Mouse (Mus musculus) bone marrow macrophage, adult 2 months (primary cell): Measurements from ENCODE around the gene Rbpj.

Experiments used
- CTCF ChIP-seq: IDR thresholded peaks from 2 replicates; pipeline ENCODE4 v1.5.1; 2012; ENCODE audit warnings: low read depth, mild to moderate bottlenecking, low read length, moderate library complexity
- POLR2A ChIP-seq: IDR thresholded peaks from 2 replicates; pipeline ENCODE4 v1.6.1; 2012; ENCODE audit warnings: mild to moderate bottlenecking, low read depth, low read length, borderline replicate concordance

DNA sequence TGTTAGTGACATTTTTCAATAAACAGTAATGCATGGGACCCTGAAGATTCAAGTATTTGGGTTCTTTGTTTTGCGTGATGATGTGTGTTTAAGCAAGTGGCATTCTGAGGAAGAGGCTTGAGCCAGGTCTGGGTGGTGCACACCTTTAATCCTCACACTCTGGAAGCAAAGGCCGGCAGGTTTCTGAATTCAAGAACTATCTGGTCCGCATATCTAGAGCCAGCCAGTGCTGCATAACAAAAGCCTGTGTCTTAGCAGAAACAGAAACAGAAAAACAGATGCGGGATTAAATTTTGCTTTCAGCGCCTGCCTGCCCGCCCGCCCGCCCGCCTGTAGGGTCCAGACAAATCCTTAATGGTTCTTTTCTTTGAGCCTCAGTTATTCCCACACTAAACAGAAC, 1.6 kb downstream of the Rbpj start:
- TF ChIP-seq CTCF (no peak), POLR2A (no peak)
